Mouse (Mus musculus) spleen, postnatal 4 days (tissue): Measurements from ENCODE around the gene Gm12790.
A peak's percentile ranks its signal among the peaks of the same experiment; 100 is the strongest.
"Not testable (repeated sequence)": the region's sequence is repeated elsewhere in the genome, so short reads cannot be mapped to it uniquely, and the experiment has no call there.

Experiments used
- DNase-seq, 2 experiments: peaks; one replicate each; pipeline ENCODE4 v3.0.0; 2022; ENCODE audit warnings: low spot score in 2 of 2

The Gm12790 gene

GRCm38 (mm10) chr4:101980949-101981348, at the start of gene Gm12790:
TSS of gene Gm12790 (minus strand) at chr4:101981049.
- DNase-seq: not testable (repeated sequence)

- no peak for DNase-seq
Measured at GRCm38 (mm10) chr4:102026619-102027018, 45.8 kb upstream of the Gm12790 start.

- peak; percentile 21 to 68 for DNase-seq
Measured at GRCm38 (mm10) chr4:101998267-101998922, 17.5 kb upstream of the Gm12790 start.

GRCm38 (mm10) chr4:101997426-101997825, 16.6 kb upstream of the Gm12790 start:
- DNase-seq: no peak

- DNase-seq: not testable (repeated sequence)
Measured at GRCm38 (mm10) chr4:101986326-101986725, 5.5 kb upstream of the Gm12790 start, which contains the start of gene Gm12789. TSS of gene Gm12789 (plus strand) at chr4:101986626.

- DNase-seq: no peak
Measured at GRCm38 (mm10) chr4:101985678-101986077, 4.8 kb upstream of the Gm12790 start.

GRCm38 (mm10) chr4:101940107-101940506, 40.7 kb downstream of the Gm12790 start, which contains the start of gene Gm12794:
TSS of gene Gm12794 (plus strand) at chr4:101940407.
- DNase-seq: not testable (repeated sequence)
